Mouse (Mus musculus): ENCODE results near the gene Pdk2.

GRCm38 (mm10) chr11:95077956-95078355 lies 36.8 kb upstream of the Pdk2 start:
- no peak for TF ChIP-seq CTCF (IDR thresholded peaks at IDR 0.05; ENCODE audit: low read depth)
- TF ChIP-seq EP300 (IDR thresholded peaks at IDR 0.05; ENCODE audit: low read depth): no peak
